Mouse (Mus musculus) limb, embryonic 14.5 days (tissue): ENCODE data around the gene Fzr1. TPM values are rescaled to one million over a fixed set of nuclear protein-coding genes. Genes with fewer than 3 reads are reported as not detected.

Experiments used
- ATAC-seq: fragments of 200-750 bp; cut with Nextera tagmentation; 2 replicates; pipeline ENCODE4 v1.8.0; 2017; ENCODE audit warnings: low read depth, moderate number of reproducible peaks, moderate TSS enrichment; ENCODE audit not compliant: low FRiP score
- DNase-seq: peaks from one replicate; pipeline ENCODE4 v3.0.0-alpha.2; 2015; ENCODE audit warnings: low spot score
- H3K27ac ChIP-seq: fragments of 300-500 bp; sonication (generic); replicated peaks from 2 replicates; pipeline ENCODE4 v1.5.1; 2014; ENCODE audit warnings: low read depth, mild to moderate bottlenecking, low read length, moderate library complexity, mixed read lengths
- H3K27me3 ChIP-seq: fragments of 300-500 bp; sonication (generic); 2 replicates; pipeline ENCODE4 v1.6.1; 2014; ENCODE audit warnings: low read length, mixed read lengths; ENCODE audit not compliant: control insufficient read depth, insufficient read depth
- H3K36me3 ChIP-seq: fragments of 300-500 bp; sonication (generic); 2 replicates; pipeline ENCODE4 v1.6.1; 2014; ENCODE audit warnings: mild to moderate bottlenecking, low read length, moderate library complexity, mixed read lengths; ENCODE audit not compliant: control insufficient read depth, insufficient read depth
- H3K4me1 ChIP-seq: fragments of 300-500 bp; sonication (generic); 2 replicates; pipeline ENCODE4 v1.6.1; 2014; ENCODE audit warnings: antibody characterized with exemption, low read length, mixed read lengths; ENCODE audit not compliant: control insufficient read depth, insufficient read depth
- H3K4me2 ChIP-seq: fragments of 300-500 bp; sonication (generic); replicated peaks from 2 replicates; pipeline ENCODE4 v1.6.1; 2014; ENCODE audit warnings: low read depth, mild to moderate bottlenecking, low read length, moderate library complexity; ENCODE audit not compliant: severe bottlenecking
- H3K4me3 ChIP-seq: fragments of 300-500 bp; sonication (generic); replicated peaks from 2 replicates; pipeline ENCODE4 v1.5.1; 2014; ENCODE audit warnings: low read length
- H3K9ac ChIP-seq: fragments of 300-500 bp; sonication (generic); 2 replicates; pipeline ENCODE4 v1.6.1; 2014; ENCODE audit warnings: mild to moderate bottlenecking, low read depth, low read length, moderate library complexity; ENCODE audit not compliant: severe bottlenecking
- H3K9me3 ChIP-seq: fragments of 300-500 bp; sonication (generic); 2 replicates; pipeline ENCODE4 v1.6.1; 2016; ENCODE audit warnings: low read length; ENCODE audit not compliant: control insufficient read depth
- POLR2A ChIP-seq: fragments of 200-500 bp; IDR thresholded peaks from 2 replicates; pipeline ENCODE4 v1.8.0; 2012; ENCODE audit warnings: inconsistent platforms, mild to moderate bottlenecking, moderate library complexity, borderline replicate concordance; ENCODE audit not compliant: insufficient read depth, insufficient read length; ENCODE audit errors: extremely low read depth
- WGBS: fragments of 180-500 bp; shearing (Covaris S2); extraction: QIAGEN DNeasy Blood & Tissue Kit; methylation state at CpG from one replicate; pipeline ENCODE4 v1.1.7; 2014; 5-methylcytosine and 5-hydroxymethylcytosine counted together
- polyA plus RNA-seq, 2 experiments: library from polyadenylated mRNA; depleted of rRNA in 1 of 2; stranded (reverse) in 1 of 2; unstranded in 1 of 2; fragments of >200 nt; fragmentation: Nextera tagmentation in 1 of 2; extraction: Ambion mirVana in 1 of 2; gene quantifications; 2 replicates each; pipeline versions ENCODE4 v1.2.1 to v1.2.3; 2012 to 2014

Gene Fzr1
- polyA plus RNA-seq, 2 experiments, result 92.8 to 109 TPM

GRCm38 (mm10) chr10:81389801-81390677 lies 11.7 kb upstream of the Fzr1 start:
- 66% methylated on average over 22 of the region's 23 CpGs for WGBS
- no peak for DNase-seq
- H3K9ac ChIP-seq, result no peak overlapping the region
- no peak for TF ChIP-seq POLR2A
- peaks cover 23% of the 10 kb centered on the region for H3K4me1 ChIP-seq
- H3K9me3 ChIP-seq, result no peaks in the 10 kb centered on the region
- no peak overlapping the region for H3K27ac ChIP-seq
- peak; percentile 51; the same call in 1 of the 2 replicates for ATAC-seq
- H3K36me3 ChIP-seq, result peaks cover 38% of the 10 kb centered on the region
- no peak overlapping the region for H3K4me3 ChIP-seq
- H3K27me3 ChIP-seq, result no peaks in the 10 kb centered on the region
- no peak overlapping the region for H3K4me2 ChIP-seq

GRCm38 (mm10) chr10:81389373-81389772 lies 11.1 kb upstream of the Fzr1 start:
- no peak for TF ChIP-seq POLR2A
- Histone ChIP-seq H3K4me2 (no peak overlapping the region), H3K9ac (no peak overlapping the region), H3K4me1 (peaks cover 25% of the 10 kb centered on the region), H3K9me3 (no peaks in the 10 kb centered on the region), H3K27ac (no peak overlapping the region), H3K4me3 (no peak overlapping the region), H3K36me3 (peaks cover 38% of the 10 kb centered on the region), H3K27me3 (no peaks in the 10 kb centered on the region)
- DNase-seq (no peak), ATAC-seq (no peak)
- 69% methylated on average over 3 of the region's 3 CpGs for WGBS

- ATAC-seq (no peak), DNase-seq (no peak)
- H3K4me1 ChIP-seq, result peaks cover 20% of the 10 kb centered on the region
- H3K4me2 ChIP-seq, result no peak within 1 kb of the TSS
- H3K27ac ChIP-seq, result no peak within 1 kb of the TSS
- whole genome bisulfite sequencing, result 87% methylated on average over 5 of the region's 5 CpGs
- TF ChIP-seq POLR2A, result no peak
- no peak within 1 kb of the TSS for H3K4me3 ChIP-seq
- peaks cover 38% of the 10 kb centered on the region for H3K36me3 ChIP-seq
- H3K9me3 ChIP-seq, result no peaks in the 10 kb centered on the region
- H3K9ac ChIP-seq, result no peak within 1 kb of the TSS
- no peaks in the 10 kb centered on the region for H3K27me3 ChIP-seq
These were observed 10.3 kb upstream of the Fzr1 start, which contains the start of gene Gm48552 for GRCm38 (mm10) chr10:81388505-81389055. Gene Gm48552, plus strand, starts transcription at chr10:81389005.

GRCm38 (mm10) chr10:81387716-81388115 lies 9.4 kb upstream of the Fzr1 start:
- Histone ChIP-seq H3K4me3 (no peak overlapping the region), H3K9me3 (no peaks in the 10 kb centered on the region), H3K9ac (no peak overlapping the region), H3K27me3 (no peaks in the 10 kb centered on the region), H3K4me2 (no peak overlapping the region), H3K4me1 (peaks cover 11% of the 10 kb centered on the region), H3K27ac (no peak overlapping the region), H3K36me3 (peaks cover 38% of the 10 kb centered on the region)
- no peak for TF ChIP-seq POLR2A
- no peak for DNase-seq
- ATAC-seq, result no peak
- 95% methylated on average over 19 of the region's 20 CpGs for WGBS

GRCm38 (mm10) chr10:81385603-81386306 lies 7.4 kb upstream of the Fzr1 start:
- H3K9ac ChIP-seq, result no peak overlapping the region
- H3K27me3 ChIP-seq, result no peaks in the 10 kb centered on the region
- ATAC-seq, result no peak
- 88% methylated on average over 19 of the region's 22 CpGs for WGBS
- peak overlapping the region; percentile 94; the same call in 1 of the 2 replicates for H3K4me3 ChIP-seq
- no peak for DNase-seq
- no peak overlapping the region for H3K27ac ChIP-seq
- no peaks in the 10 kb centered on the region for H3K9me3 ChIP-seq
- peak overlapping the region; percentile 86; the same call in 1 of the 2 replicates for H3K4me2 ChIP-seq
- H3K36me3 ChIP-seq, result peaks cover 38% of the 10 kb centered on the region
- TF ChIP-seq POLR2A, result no peak
- peaks cover 10% of the 10 kb centered on the region for H3K4me1 ChIP-seq
